Mouse (Mus musculus): ENCODE measurements at regions not wholly inside any gene's neighbourhood (a gene's known extent, or its start where the extent isn't known, plus 50 kb on each side); places are given as distances from the start of the nearest gene placed in this dataset.

DNA sequence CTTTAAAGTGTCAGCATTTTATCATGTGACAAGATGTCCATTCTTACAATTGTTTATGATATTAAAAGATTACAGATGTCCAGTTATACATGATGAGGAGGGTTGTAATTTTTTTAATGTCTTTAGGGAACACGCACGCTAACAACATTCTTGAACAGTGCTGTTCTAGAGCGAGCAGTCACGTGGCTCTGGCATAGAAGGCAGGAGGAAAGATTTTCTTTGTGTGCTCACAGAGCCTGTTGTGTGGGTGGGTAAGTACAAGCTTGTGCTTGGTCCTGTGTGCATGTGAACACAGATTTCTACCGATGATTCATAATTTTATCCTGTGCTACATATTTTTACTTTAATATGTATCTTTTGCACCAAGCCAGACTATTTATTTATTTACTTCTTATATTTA, 169.1 kb upstream of the Rreb1 start:
- no peak for TF ChIP-seq POLR2A (IDR thresholded peaks at IDR 0.05; ENCODE audit: low read depth, low read length)
- TF ChIP-seq CTCF (IDR thresholded peaks at IDR 0.05; ENCODE audit: borderline replicate concordance, insufficient read depth, low read length) = no peak

All from embryonic fibroblast, embryonic 13.5 days (primary cell).